Mouse (Mus musculus): ENCODE measurements around the gene Hmx1. TPM values are rescaled to one million over a fixed set of nuclear protein-coding genes. Genes with fewer than 3 reads are reported as not detected.

The Hmx1 gene
- total RNA-seq (2017): not detected in 2 replicates

DNA sequence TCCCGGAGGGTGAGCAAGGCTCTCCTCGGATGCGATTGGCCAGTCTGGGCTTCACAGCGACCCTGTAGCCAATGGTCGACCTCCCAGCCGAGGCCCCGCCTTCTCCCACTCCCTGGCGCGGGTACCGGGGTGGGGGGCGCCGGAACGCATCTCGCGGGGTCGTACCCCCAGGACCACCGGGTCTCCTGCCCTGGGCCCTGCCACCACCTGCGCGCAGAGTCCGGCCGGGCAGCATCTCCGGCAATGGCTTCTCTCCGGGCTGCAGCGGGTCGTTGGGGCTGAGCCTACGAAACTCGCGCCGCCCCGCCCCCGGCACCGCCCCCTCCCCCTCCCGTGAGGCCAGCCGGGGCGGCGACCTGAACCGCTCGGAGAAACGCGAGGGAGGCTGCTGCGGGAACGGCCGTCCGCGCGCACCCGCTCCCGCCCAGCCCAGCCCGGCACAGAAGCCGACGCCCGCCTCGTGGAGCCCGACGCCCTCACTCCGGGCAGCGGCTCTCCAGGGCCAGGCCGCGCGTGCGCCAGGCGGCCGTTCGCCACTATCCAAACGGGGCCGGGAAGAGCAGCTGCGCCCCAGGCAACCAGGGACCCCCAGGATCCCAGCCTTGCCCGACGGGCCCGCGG, at the start of gene Hmx1:
Gene Hmx1 (plus strand): TSS at position 618 of the 621 bp plus-strand sequence.
- ATAC-seq (ENCODE audit: extremely low read depth, insufficient number of reproducible peaks, low FRiP score, poor library complexity, severe bottlenecking): no peak

DNA sequence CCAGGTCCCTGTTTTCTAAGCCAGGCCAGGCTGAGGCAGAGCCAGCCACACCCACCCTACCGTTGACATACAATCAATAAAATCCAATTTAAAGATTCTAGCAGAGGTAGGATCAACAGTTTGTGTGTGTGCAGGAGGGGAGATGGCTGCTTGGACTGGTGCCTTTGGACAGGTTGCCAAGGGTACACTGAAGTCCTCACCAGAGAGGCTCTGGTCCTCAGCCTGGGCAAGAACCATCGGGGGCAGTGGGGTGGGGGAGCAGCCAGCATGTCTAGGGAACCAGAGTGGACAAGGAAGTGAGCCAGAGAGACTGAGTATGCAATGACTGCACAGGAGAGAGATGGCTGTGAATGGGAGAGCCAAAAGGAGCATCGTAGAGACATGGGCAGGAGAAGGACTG, 43.8 kb upstream of the Hmx1 start:
- no peak for ATAC-seq (ENCODE audit: extremely low read depth, insufficient number of reproducible peaks, low FRiP score, poor library complexity, severe bottlenecking)

DNA sequence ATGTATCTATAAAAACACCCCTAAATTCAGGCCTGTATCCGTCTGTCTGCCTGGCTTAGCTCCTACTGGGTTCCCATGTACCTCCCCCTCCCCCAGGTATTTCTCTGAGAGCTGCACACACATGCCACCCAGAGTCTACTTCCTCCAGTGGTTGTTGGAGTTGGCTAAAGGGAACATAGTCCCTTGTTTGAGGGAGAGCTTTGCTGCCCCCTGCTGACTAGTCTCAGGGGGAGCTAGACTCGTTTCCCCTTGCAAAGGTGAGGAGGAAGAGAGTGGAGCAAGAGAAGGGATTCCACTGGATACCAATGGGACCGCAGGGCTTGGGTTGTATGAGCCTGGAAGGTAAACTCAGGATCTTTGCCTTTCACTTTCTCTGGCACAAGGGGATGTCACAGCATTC, 40.1 kb upstream of the Hmx1 start:
- no peak for ATAC-seq (ENCODE audit: extremely low read depth, insufficient number of reproducible peaks, low FRiP score, poor library complexity, severe bottlenecking)

DNA sequence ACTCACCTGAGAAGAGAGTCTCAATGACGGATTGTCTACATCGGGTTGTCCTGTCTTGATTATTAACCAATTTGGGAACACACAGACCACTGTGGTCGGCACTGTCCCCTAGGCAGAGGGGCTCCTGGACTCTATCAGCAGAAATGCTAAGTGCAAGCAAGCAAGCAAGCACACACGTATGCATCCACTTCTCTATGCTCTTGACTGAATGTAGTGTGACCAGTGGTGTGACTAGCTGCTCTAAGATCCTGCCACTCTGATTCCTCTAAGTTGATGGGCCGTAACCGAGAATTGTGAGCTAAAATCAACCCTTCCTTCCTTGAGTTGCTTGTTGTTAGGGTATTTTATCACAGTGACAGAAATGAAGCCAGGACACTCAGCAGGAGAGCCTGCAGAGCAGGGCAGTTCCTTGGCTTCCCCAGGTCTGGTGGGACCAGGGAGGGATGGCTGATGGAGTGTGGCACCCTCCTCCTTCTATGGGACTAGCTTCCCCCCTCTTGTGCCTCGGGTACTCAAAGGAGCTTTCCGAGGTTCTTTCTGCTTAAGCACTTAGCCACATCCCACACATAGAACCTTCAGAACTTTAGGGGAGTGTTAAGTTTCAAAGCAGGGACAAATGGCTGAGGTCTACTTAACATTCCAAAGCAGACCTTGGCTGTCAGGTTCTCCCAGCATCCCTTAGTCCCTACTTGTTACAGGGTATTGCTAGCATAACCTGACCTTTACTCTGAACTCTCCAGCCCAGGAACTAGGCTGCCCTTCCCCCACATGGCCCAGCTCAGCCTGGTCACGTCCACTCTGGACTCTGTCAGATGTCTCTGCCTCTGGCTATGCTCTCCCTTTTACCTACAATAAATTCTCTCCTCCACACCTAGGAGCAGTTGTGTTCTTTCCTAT, 31.1 kb upstream of the Hmx1 start:
- no peak for ATAC-seq (ENCODE audit: extremely low read depth, insufficient number of reproducible peaks, low FRiP score, poor library complexity, severe bottlenecking)

DNA sequence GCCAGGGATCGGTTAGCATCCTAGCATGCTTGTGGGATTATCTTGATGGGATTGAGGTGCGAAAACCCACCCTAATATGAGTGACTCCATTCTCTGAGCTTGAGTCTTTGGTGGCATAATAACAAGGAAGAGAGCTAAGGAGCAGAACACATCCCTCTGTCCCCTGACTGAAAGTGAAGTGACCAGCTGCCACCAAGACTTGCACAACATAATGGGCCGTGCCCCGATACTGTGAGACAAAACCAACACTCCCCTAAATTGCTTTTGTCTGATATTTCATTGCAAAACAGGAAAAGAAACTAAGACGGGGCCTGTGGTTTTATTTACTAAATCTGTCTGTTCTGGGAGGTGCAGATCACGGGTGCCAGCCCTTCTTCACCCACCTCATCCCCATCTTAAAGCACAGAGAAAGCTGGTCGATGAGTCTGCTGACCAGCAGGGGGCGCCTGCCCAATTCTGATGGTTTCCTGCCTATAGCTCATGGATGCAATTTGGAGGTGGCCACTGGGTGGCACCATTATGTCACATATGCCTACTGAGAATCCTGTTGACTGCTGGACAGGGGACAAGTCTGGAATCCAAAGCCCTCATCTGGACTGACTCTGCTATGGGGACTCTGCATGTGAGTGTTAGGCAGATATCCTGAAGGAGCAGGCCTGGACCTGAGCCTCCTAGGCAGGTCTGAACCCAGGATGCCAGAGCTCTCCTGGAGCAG, 27.2 kb upstream of the Hmx1 start:
- ATAC-seq (ENCODE audit: extremely low read depth, insufficient number of reproducible peaks, low FRiP score, poor library complexity, severe bottlenecking): peak; percentile 65; the same call in 1 of the 2 replicates

DNA sequence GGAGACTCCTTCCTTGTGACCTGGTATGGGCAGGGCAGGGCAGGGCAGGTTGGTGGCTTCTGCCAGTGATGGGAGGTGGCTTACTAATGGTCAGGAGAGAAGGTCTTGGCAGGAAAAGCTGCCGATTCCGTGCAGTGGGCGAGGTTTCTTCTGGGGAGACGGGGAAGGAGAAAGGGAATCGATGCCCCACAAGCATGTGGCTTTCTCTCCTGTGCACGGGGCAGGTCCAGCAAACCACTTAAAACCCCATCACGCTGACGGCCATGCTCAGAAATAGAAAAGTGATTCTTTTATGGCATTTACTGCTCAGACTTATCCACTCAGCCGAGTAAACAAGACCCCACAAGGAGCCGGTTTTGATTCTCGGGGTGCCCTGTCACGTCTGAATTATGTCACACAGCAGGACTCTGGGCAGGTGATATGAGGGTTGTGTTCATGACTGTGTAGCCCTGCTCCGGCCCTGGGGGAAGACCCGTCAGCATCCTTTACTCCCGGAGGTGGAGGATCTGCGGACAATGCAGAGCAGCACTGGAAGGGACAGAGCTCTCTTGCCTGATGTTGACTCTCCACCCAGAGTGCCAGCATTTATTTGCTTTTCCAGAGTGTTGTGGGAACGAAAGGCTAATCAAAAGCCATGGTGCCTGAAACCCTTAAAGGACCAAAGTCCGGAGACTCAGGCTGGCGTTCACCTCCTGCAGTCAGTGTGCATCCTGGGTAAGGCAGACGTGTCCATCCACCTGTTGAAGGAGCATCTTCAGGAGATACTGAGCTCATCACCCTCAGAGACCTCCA, 22.5 kb upstream of the Hmx1 start:
- no peak for ATAC-seq (ENCODE audit: extremely low read depth, insufficient number of reproducible peaks, low FRiP score, poor library complexity, severe bottlenecking)

DNA sequence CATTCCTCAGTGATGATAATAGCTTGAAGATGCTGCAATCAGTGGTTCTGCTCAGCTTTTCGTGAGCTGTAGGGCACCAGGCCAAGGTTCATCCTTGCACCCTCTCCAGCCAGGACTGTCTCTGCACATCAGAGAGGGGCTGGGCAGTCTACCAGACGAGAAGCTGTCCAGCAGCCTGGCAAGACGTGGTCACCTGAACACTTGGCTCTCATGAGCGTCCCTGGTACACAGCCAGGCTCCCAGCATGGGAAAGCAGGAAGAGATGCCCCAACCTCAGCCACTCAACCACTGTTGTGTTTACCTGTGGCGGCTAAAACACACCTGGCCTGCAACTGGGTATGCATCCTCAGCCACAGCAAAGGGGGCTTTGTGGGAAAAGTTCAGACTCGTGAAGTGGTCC, 20.0 kb upstream of the Hmx1 start:
- ATAC-seq (ENCODE audit: extremely low read depth, insufficient number of reproducible peaks, low FRiP score, poor library complexity, severe bottlenecking): no peak

DNA sequence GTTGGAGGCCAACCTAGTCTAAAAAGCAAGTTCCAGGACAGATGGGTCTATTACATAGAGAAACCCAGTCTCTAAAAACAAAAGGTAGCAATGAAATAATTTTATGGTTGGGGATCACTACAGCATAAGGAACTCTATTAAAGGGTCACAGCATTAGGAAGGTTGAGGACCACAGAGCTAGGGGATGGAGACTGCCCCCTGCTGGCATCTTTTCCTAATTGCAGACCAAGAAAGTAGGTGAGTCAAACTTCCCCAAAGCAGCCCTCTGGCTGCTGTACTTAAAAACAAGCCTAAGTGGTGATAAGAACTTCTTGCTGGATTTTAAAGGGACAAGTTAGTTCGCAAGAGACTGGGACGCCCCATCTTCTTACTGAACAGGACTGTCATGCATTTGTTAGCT, 9.8 kb upstream of the Hmx1 start:
- no peak for ATAC-seq (ENCODE audit: extremely low read depth, insufficient number of reproducible peaks, low FRiP score, poor library complexity, severe bottlenecking)

DNA sequence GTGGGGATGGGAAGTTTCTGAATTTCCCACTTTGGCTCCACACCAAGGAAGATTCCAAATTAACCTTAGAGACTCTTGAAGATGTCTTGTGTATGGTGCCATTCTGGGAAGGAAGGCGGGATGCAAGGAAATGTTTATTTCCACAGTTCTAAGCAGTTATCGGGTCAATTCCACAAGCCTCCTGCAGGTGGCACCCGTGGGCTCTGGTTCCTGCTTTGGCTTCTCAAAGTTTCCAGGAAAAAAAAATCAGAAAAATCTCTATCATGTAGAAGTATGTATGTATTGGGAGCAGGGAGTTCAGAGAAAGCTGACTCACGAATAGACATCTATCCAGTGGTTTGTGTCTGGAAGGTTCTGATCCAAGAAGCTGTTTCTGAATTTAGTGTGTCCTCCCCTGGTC, 9.1 kb upstream of the Hmx1 start:
- ATAC-seq (ENCODE audit: extremely low read depth, insufficient number of reproducible peaks, low FRiP score, poor library complexity, severe bottlenecking): no peak

DNA sequence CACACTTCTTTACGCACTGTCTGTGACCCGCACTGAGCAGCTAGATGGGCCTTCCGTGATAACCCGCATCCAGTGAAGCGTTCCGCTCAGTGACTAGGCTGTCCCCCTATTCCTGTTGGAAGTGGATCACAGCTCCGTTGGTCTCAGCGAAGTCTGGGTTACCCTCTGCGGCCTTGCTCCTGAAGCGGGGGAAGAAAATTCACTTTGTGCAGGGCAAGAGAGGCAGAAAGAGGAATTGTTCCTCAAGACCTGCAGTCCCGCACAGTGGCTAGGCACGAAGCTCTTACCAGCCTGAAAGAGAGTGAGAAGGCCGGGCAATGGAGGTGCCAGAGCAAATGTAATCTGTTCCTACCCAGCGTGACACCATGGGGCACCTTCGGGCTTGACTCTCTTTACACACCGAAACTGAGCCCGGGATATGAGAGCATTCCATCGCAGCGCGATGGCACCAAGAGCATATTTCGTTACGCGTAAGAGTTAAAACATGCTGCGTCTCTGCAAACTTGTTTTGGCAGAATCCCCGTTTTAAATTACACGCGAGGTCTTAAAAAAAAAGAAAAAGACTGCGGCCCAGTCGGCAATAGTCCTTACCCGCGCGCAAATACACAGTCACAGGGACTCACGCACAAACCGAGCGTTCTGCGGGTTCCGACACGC, 946 bp upstream of the Hmx1 start:
- no peak for ATAC-seq (ENCODE audit: extremely low read depth, insufficient number of reproducible peaks, low FRiP score, poor library complexity, severe bottlenecking)

DNA sequence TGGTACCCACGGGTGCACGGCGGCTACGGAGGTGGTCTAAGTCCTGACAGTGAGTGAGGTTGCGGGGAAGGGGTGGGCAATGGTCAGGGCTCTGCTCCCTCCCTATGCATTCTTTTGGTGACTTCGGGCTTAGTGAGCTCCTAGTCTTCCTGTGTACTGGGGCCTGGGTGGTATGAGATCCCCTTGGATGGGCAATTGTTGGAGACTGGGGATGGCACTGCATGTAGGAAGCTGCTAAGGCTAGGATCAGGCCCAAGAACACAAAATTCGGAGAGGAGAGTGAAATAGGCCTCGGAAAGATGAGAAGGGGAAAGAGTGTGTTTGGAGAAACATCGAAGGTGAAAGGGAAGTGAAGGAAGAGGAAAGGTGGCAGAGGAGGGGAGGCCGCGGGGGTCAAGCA, 533 bp downstream of the Hmx1 start:
- ATAC-seq (ENCODE audit: extremely low read depth, insufficient number of reproducible peaks, low FRiP score, poor library complexity, severe bottlenecking): no peak

DNA sequence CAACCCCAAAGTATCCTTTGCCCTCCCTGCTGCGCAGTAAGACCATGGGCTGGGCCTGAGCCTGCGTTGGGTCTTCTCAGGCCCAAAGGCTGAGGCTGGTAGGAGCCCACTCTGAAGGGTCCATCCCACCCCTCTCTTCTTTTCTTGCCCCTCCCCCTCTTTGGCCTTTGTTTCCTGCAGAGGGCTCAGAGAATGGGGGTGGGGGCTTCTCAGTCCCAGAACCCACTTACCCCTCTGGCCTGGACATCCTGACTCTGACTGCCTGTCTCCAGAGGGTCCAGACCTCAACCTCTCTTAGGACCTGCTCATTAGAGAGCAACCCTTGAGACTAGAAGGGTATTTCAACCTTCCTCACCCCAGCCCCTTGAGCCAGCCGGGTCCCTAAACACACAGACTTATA, 1.0 kb downstream of the Hmx1 start:
- ATAC-seq (ENCODE audit: extremely low read depth, insufficient number of reproducible peaks, low FRiP score, poor library complexity, severe bottlenecking): no peak

DNA sequence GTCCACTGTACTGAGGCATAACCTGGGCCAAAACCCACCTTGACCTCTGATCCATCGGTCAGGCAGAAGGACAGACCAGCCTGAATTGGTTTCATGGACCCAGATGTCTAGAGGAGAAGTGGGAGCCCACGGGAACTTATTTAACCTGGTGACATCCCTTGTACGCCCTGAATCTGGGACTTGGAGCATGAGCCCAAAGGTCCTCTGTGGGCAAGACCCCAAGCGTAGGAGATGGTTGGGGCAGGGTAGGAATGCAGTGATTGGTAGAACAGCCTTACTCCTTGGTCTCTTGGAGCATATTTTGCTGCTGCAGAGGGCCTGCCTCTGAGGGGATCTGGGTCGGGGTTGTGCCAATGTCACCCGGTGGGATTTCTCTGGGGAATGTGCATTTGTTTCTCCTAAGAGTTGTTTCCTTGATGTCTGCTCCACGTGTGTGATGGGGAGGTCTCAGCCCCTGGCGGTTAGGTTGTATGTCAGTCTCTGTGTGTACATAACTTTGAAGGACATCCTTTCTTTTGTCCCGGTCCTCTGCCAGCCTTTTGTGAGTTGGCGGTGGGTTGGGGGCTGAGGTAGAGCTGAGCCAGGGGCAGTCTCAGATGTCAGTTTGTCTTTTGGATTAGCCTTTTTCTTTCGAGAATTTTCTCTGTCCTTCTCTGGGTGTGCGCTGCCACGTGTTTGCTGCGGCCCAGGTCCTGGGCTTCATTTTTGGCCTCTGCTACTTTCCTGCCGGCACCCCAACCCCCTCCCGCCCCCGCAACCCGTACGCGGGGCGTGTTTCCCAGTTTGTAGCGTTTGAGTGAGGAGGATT, 2.1 kb downstream of the Hmx1 start:
- no peak for ATAC-seq (ENCODE audit: extremely low read depth, insufficient number of reproducible peaks, low FRiP score, poor library complexity, severe bottlenecking)

DNA sequence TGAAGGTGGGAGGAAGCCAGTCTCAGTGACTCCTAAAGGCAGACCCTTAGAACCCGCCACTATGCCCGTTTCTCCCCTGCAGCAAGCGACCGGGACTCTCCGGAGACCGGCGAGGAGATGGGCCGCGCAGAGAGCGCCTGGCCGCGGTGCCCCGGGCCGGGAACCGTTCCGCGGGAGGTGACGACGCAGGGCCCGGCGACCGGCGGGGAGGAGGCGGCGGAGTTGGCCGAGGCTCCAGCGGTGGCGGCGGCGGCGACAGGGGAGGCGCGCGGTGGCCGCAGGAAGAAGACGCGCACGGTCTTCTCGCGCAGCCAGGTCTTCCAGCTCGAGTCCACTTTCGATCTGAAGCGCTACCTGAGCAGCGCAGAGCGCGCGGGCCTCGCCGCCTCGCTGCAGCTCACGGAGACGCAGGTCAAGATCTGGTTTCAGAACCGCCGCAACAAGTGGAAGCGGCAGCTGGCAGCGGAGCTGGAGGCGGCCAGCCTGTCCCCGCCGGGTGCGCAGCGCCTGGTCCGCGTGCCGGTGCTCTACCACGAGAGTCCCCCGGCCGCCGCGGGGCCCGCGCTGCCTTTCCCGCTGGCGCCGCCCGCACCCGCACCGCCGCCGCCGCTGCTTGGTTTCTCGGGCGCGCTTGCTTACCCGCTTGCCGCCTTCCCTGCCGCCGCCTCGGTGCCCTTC, 2.9 kb downstream of the Hmx1 start:
- ATAC-seq (ENCODE audit: extremely low read depth, insufficient number of reproducible peaks, low FRiP score, poor library complexity, severe bottlenecking): no peak

DNA sequence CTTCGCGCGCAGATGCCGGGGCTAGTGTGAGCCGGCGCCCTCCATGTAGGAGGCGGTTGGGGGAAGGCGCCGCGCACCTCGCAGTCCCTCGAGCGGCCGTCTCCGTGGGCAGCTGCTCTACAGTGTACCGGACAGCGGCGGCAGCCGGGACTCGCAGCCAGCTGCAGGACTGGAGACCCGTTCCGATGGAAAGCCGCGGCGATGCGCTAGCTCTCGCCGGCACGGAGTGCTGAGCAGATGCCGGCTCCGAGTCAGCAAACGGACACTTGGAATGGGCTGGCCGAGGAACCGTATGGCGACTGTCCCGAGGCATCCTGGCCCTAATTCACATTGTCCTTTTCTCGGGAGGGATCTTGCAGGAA, 3.4 kb downstream of the Hmx1 start:
- ATAC-seq (ENCODE audit: extremely low read depth, insufficient number of reproducible peaks, low FRiP score, poor library complexity, severe bottlenecking): no peak

DNA sequence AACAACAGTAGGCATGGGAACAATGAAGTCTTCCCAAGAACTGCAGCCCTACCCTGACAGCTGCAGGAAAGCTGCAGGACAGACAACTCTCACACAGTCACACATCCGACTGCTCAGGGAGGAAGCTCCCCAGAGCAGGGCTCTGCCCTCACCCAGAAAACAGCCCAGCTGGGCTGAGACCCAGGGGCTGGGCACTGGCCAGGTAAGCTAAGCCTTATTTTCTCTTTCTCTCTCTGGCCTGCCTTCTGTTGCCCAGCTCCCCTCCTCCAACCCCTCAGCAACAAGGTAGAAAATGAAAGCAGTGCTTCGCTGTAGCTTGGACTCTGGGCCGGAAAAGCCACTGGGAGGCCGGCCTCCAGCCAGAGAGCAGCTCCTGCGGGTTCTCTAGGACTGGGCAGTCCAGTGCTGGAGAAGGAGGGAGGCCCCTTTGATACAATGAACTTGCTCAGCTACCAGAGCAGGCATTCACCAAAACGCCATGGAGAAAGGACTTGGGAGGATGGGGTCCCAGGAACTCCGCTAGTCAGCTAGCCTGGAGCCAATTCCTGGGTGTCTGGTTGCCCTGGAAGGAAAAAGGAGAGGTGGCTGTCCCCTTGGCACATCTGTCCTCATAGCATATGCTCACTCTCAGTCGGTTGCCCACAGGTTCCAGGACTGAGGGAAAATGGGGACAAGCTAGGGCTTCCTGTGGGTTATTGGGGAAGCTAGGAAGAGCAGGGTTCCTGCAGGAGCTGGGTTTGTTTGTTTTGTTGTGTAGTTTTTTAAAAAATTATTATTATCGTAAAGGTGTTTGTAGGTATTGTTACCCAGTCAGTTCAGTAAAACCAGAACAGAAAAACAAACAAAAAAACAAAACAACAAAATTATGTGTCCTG, 6.9 kb downstream of the Hmx1 start:
- no peak for ATAC-seq (ENCODE audit: extremely low read depth, insufficient number of reproducible peaks, low FRiP score, poor library complexity, severe bottlenecking)
